Mouse (Mus musculus): ENCODE data around the gene Hist1h1d.

Hist1h1d gene

DNA sequence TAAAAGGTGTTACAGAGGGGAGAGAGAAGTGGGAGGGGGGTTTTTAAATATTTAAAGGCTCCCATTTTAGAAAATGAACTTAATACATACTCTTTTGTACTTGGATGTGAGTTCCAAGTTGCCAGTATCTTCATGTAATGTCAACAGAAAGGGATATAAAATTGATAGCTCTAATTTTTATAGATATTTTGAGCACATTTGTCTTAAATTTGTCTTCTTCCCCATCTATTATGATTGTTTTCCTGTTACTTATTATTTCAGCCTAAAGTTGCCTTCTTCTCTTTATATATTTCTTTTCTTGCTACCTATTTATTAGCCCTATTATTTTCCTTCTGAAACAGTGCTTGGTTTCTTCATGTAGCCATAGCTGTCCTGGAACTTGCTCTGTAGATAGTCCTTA, at the start of gene Hist1h1d:
TSS of gene Hist1h1d (plus strand) at position 301 of the 400 bp plus-strand sequence.
- DNase-seq: no peak

- no peak for DNase-seq
These were observed 49.3 kb upstream of the Hist1h1d start for GRCm38 (mm10) chr13:23503797-23504196.

GRCm38 (mm10) chr13:23505662-23506345, 47.3 kb upstream of the Hist1h1d start:
- DNase-seq: no peak

- DNase-seq: no peak
These were observed 46.7 kb upstream of the Hist1h1d start for GRCm38 (mm10) chr13:23506351-23506750.

- DNase-seq: no peak
These were observed 46.1 kb upstream of the Hist1h1d start for GRCm38 (mm10) chr13:23506819-23507515.

GRCm38 (mm10) chr13:23510127-23510526, 42.9 kb upstream of the Hist1h1d start:
- DNase-seq: no peak

- DNase-seq: no peak
These were observed 39.5 kb upstream of the Hist1h1d start for GRCm38 (mm10) chr13:23513517-23513916.

GRCm38 (mm10) chr13:23515281-23515680, 37.8 kb upstream of the Hist1h1d start:
- DNase-seq: no peak

GRCm38 (mm10) chr13:23515826-23516620, 37.0 kb upstream of the Hist1h1d start:
- no peak for DNase-seq

GRCm38 (mm10) chr13:23516822-23517602, 36.0 kb upstream of the Hist1h1d start:
- DNase-seq: peak; percentile 72

DNA sequence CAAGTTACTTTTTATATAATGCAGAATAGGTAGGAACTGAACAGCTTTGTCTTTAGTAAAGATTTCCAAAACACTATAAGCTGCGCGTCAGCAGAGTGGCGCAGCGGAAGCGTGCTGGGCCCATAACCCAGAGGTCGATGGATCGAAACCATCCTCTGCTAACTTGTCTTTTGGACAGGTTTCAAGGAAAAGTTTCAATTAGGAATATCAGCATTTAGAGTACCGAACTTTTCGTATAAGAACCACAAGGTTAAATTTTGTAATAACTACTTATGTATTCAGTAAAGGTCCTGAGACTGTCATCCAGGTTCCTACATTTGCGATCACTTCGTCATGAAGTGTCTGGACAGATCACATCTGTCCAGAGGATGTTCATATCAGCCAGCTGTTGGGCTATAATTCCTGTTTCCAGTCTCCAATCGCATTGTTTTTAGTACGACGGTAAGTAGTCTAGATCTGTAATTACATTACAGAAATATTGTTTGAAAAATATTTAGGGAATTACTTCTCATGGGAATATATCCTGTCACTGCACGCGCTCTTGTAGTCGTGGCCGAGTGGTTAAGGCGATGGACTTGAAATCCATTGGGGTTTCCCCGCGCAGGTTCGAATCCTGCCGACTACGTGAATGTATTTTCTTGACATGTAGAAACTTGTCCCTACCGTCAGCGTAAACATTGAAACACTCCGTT, 35.3 kb upstream of the Hist1h1d start:
- peak; percentile 85 for DNase-seq

DNA sequence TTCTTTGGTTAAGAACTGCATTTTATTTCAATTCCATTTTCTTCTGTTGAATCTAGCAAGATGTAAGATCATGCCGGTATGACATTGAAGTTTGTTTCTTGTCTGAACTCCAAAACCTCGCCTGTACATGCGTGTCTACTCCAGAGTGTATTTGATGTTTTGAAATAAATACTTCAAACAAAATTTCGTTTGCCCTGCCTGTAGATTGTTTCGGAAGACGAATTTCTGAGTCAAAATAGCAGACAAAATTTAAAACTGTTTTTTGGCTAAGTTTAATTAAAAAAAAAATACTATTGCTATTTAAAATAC, 34.8 kb upstream of the Hist1h1d start:
- no peak for DNase-seq

DNA sequence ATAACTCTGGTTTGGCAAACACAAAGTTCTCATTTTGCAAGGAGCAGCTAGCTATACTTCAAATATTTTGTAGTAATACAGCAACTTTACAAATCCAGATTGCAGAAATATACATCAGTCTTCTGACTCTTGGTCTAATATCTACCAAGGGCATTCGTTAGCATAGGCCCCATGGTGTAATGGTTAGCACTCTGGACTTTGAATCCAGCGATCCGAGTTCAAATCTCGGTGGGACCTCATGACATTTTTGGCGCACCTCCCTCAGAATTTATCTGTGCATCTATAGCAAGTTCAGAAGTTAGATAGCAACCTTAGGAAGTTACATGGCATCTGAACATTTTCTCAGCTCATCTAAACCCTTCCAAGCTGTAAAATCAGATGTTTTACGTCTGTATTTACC, 34.2 kb upstream of the Hist1h1d start:
- DNase-seq: peak; percentile 73

DNA sequence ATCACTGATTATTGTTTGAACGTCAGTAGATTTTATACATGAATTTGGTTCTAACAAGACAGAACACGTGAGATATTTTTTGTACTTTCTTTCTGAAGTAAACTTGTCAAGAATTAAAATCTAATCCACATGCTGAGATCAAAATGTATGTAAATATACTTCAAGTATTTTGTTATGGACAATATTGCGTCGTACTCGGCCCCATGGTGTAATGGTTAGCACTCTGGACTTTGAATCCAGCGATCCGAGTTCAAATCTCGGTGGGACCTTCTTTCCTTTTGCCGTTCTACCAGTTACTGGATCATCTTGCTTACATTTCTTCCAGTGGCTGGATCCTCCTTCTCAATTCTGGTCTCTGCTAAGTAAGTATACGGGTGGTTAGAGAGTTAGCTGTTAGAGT, 33.6 kb upstream of the Hist1h1d start:
- DNase-seq: peak; percentile 71

DNA sequence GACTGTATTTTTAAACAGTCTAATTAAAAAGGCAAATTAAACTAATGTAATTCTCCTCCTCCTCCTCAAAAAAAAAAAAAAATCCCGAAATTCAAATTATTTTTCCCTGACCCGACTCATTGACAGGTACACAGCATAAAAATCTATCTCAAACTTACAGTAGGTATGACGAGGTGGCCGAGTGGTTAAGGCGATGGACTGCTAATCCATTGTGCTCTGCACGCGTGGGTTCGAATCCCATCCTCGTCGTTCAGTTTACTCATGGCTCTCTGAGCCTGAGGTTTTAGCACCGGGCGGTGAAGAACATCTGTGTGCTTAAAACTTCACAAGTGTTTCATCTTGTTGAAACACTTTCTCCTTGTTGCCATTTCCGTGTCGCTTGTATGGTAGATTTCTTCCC, 31.4 kb upstream of the Hist1h1d start:
- DNase-seq: peak; percentile 68

DNA sequence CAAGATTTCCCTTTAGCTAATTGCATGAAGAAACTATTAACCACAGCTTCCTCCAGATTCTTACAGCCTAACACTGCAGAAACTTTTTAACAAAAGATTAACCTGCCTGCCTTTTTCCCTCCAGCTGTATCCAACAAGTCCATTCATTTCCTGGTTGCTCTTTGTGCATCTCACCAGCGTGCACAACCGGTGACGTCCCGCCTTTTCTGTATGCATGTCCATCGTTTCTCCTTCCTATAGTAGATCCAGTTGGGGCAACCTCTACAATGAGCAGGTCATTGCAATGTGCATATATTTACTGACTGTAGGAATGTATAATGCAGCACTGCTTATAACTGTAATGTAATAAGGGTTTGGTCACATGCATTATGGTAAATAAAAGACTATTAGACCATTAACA, 29.1 kb upstream of the Hist1h1d start:
- no peak for DNase-seq

- peak; percentile 54 for DNase-seq
These were observed 28.4 kb upstream of the Hist1h1d start for GRCm38 (mm10) chr13:23524654-23525053.

GRCm38 (mm10) chr13:23525901-23526300, 27.2 kb upstream of the Hist1h1d start:
- DNase-seq: no peak

DNA sequence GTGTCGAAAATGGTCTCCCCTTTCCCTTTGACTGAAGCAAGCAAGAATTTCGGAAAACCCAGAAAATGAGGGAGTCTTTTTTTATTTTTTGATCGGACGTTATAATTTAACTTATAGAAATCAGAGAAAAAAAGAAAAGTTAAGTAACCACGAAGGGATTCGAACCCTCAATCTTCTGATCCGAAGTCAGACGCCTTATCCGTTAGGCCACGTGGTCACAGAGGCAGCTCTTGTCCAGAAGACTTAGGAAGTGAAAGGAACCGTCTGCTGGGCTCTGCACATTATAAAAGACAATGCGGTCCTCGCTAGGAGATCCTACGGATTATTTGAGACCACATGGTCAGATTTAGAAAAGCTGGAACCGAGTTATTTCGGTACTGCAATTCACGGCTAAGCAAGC, 26.8 kb upstream of the Hist1h1d start:
- peak; percentile 84 for DNase-seq

DNA sequence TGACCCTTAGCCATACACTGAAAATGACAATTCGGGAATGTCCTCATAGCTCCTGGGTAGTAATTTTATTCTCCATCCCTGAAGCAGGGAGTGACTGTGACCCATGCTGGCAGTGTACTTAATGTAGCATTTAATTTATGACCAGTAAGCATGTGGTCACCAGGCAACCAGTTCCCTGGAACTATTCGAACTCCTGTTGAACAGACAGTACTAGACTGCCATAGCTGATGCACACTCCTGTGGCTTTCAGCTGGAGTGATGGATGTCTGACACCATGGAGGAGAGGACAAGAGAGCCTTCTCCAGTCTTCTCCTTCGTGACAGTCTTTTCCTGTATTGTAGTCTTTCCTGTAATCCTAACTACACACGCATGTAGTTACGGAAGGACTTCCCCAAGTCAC, 24.1 kb upstream of the Hist1h1d start:
- DNase-seq: no peak

DNA sequence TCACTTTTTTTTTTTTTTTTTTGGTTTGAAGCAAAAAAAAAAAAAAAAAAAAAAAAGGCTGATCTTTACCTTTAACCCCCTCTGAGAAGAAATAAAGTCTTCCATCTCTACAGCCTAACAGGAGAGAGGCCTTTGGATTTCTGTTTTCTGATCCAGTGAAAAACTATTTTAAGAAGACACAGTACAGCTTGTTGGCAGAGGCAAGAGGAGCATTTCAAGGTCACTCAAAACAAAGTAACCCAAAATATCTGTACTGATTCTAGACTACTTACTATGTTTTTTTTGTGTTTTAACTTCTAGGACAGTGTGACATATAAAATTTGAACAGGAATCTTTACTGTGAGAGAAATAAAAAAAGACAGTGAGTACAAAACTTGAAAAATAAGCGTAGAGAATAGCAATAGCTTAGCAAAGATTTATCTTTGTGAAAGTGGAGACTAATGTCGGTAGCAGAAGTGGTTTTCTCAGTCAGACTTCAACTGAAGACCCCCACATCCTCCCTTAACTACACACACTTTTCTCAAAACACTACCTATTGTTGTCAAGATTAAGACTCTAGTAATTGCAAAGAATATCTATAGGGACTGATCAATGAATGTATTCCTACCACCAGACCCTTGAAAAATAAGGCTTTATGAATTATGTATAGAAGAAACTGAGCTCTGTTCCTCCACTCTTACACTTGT, 23.4 kb upstream of the Hist1h1d start:
- no peak for DNase-seq

Measured in cerebellum, adult 11 months (tissue).